Mouse (Mus musculus) frontal cortex, adult 2 months (tissue): ENCODE measurements around the gene Mrm1. TPM values are rescaled to one million over a fixed set of nuclear protein-coding genes. Genes with fewer than 3 reads are reported as not detected.
"Not testable (repeated sequence)": the region's sequence is repeated elsewhere in the genome, so short reads cannot be mapped to it uniquely, and the experiment has no call there.

Experiments used
- DNase-seq, 2 experiments: peaks; one replicate each; pipeline ENCODE4 v3.0.0; 2022; ENCODE audit warnings: low spot score in 1 of 2; ENCODE audit errors: extremely low spot score in 1 of 2
- polyA plus RNA-seq: library from polyadenylated mRNA; depleted of rRNA; stranded (reverse); fragments of >200 nt; gene quantifications from 2 replicates; pipeline ENCODE4 v1.2.3, GENCODE M21; 2012; rRNA removed

Gene Mrm1
- 14.0 and 14.1 TPM in 2 replicates for polyA plus RNA-seq

DNA sequence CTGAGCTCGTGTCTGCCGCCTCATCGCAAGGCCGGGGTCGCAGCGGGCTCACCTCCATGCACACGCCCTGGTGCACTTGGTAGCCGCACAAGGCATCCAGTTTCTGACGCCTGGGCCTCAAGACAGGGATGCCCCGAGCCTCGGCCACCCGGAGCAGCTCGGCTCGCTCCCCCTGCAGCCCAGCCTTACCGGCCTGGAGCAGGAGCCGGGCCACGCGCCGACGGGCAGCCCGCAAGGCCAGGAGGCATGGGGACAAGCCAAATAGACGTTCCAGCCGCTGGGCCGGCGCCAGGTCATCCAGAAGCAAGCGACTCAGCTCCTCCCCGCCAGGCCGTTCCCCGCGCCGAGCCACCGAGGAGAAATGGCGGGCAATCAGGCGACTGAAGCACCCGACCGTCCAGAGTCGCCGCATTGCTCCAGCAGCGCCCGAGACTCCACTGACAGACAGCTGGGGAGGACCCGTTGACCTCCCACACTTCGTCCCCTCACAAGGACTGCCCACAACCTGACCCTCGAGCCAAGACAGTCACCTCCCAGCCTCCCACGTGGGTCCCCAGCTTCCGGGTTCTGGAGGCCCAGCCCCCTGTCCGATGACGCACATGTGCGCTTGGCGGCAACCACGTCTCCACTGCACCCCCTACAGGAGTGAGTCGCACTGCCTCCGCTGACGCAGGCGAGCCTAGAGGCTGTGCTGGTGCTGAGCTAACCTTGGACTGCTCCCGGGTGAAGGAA, at the start of gene Mrm1:
Gene Mrm1 (minus strand): TSS at position 555 of the 732 bp plus-strand sequence.
- peak; percentile 87 to 96 for DNase-seq

GRCm38 (mm10) chr11:84868786-84869259, 49.5 kb upstream of the Mrm1 start:
- no peak for DNase-seq

- DNase-seq: no peak
Observed at GRCm38 (mm10) chr11:84867586-84867985, 48.3 kb upstream of the Mrm1 start.

DNA sequence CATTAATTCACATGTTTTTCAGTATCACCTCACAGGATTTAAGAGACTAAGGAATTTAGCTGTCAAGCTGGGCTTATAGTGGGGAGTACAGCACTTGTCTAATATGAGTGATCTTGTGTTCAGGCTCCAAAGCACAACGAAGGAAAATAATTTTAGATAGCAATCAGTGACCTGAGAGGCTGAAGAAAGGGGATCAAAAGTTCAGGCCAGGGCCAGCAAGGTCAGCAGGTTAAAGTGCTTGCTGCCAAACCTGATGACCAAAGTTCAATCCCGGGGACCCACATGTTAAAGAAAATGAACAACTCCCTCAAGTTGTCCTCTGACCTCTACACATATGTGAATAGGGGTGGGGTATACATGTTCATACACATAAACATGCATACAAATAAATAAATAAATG, 46.0 kb upstream of the Mrm1 start:
- DNase-seq: no peak

- DNase-seq: no peak
Observed at GRCm38 (mm10) chr11:84855285-84855684, 36.0 kb upstream of the Mrm1 start.

DNA sequence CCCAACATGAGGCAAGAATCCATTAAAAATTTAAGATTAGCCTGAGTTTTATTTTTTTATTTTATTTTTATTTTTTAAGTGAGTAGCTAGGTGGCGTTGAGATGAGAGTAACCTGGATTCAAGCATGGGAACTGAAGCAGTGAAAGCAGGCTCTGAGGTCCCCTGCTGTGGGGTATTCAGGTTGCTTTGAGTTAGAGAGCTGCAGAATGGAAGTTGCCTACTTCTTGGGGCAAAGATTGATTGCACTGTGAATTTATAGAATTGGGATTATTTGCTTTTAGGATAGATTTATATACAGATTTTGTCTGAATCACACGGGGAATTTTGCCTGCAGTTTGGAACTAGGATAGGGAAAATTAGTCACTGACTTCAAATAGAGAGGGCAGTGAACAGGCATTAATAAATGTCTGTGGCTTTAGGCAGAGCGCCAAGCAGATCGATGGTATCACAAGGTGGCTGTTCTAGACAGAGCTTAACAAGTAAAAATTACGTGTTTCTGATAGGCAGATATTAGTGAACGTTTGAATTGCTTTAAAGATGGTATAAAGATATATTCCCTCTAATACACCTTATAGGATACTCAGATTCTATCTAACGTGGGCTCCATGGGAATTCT, 28.3 kb upstream of the Mrm1 start:
- no peak for DNase-seq

DNA sequence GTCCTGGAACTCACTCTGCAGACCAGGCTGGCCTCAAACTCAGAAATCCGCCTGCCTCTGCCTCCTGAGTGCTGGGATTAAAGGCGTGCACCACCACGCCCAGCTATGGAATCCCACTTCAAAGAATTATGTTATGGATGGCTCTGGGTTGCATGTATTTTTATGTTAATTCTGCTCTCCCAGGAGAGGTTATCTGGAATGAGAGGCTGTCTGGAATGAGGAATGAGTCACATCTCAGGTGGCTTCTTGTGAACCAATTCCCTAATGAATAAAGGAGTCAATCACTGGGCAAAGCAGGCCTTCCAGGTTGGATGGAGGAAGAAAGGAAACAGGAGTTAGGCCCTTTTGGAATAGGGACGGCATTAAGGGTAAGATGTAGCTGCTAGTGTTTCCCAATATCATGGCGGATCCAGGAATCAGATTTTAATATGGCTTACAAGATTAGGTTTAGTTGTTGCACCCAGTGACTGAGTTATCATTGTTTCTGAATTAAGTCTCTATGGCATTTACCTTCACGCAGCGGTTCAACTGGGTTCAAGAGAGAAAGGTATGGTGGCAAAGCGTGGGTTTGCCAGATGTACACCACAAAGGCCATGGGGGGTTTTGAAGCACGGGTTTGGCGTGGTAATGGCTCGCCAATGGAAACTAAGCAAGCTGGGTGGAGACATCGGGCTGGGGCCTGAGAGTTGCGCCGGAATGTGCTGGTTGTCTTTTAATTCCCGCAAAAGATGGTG, 27.6 kb upstream of the Mrm1 start:
- no peak for DNase-seq

DNA sequence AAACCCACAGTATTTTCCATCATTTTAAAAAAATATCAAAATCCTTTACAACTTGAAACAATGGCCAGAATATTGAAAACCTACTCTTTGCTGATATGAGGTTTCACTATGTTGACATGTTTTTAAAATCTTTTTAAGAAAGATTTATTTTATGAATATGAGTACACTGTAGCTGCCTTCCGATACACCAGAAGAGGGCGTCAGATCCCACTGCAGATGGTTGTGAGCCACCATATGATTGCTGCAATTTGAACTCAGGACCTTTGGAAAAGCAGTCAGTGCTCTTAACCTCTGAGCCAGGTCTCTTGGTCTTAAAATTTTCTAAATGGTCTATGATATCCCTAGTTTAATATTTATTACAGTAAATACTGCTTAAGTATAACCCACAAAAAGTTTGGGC, 20.0 kb upstream of the Mrm1 start:
- DNase-seq: no peak

GRCm38 (mm10) chr11:84829495-84829894, 10.2 kb upstream of the Mrm1 start:
- DNase-seq: not testable (repeated sequence)

DNA sequence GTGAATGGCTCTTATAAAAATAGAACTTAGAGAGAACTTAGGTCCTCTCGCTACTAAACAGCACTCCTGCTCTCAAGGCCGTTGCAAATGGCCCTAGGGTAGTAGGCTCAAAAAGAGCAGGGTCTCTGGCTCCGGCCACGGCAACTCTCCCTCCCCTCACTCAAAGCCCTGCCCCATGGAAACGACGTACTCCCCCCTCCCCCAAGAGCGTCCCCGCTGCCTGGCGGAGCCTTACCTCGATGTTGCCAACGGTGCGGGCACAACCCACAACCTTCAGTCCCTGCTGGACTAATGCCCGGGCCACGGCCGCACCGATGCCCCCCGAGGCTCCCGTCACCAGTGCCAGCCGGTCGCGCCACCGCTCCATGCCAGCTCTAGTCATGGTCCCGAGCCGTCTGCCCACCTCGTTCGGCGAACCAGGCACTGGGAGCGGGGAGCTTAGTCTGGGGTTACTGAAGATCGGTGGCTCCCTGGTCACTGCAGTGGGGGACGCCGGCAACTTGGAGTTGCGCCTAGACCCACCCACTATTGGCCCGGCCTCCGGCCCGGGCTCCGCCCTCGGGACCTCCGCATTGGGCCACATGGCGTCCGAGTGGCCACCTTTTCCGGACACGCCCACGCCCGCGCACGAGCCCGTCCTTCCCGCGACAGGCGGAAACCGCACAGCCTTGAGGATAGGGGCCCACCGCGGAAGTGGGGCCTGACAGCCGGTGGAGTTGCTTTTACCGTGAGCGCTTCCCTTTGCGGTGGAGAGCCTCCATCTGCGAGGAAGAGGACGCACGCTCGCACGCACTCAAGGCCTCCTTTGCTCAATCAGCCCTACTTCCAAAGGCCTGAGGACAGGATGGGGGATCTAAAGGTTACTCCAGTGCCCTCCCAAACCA, 9.4 kb upstream of the Mrm1 start, which contains the start of gene Dhrs11:
Gene Dhrs11 (minus strand): TSS at position 479 of the 884 bp plus-strand sequence.
- DNase-seq: peak; percentile 72 to 86

- no peak for DNase-seq
Observed at GRCm38 (mm10) chr11:84827901-84828503, 8.7 kb upstream of the Mrm1 start.

- DNase-seq: no peak
Observed at GRCm38 (mm10) chr11:84827492-84827891, 8.2 kb upstream of the Mrm1 start.

- peak in 1 of 2 experiments; percentile 71 for DNase-seq
Observed at GRCm38 (mm10) chr11:84826185-84826584, 6.9 kb upstream of the Mrm1 start.

DNA sequence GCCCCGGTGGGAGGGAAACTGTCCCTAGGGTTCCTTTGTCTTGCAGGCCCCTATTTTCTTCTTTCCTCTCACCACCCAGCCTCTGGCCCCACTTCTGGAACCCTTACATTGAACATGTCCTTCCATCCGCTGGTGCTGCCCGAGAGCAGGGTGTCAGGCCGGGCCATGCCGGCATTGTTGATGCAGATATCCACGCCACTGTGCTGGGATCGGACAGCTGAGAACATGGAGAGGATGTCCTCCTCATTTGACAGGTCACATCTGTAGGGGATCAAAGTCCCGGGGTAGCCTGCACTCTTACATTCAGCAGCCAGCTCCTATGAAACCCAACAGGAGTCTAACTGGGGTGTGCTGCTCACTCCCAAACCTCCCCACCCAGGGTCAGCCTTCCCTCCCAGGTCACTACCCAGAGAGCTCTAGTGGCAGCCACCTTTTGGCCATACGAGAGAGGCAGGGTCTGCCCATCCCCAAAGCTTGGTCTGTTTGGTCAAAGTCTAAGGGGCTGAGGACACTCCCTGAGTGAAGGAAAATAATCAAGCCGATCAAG, 6.0 kb upstream of the Mrm1 start:
- no peak for DNase-seq

DNA sequence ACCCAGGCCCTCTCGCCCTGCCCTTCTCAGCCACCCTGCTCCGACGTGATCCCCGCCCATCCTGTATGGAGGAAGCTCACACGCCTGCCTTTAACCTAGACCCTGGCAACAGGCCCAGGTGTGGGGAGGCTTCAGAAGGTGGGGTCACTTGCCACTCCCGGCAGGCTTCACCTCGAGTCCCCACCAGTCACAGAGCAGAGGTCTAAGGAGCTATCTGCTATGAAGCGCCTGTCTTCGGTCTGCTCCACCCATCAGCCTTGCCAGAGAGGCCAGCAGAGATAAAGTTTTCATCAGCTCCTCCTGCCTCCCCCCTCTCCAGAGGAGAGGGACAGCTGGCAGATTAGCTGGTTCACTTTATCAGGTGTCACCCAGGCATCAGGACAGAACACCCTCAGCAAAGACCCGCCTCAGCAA, 4.2 kb upstream of the Mrm1 start:
- no peak for DNase-seq

GRCm38 (mm10) chr11:84822487-84822886, 3.2 kb upstream of the Mrm1 start:
- DNase-seq: no peak

- no peak for DNase-seq
Observed at GRCm38 (mm10) chr11:84821131-84821770, 1.9 kb upstream of the Mrm1 start.

GRCm38 (mm10) chr11:84818085-84818960, 992 bp downstream of the Mrm1 start:
- peak in 1 of 2 experiments; percentile 84 for DNase-seq
